Mouse (Mus musculus) neural tube, embryonic 12.5 days (tissue): ENCODE results near the gene Fgfr2. TPM values are rescaled to one million over a fixed set of nuclear protein-coding genes. Genes with fewer than 3 reads are reported as not detected.

Experiments used
- ATAC-seq: fragments of 200-750 bp; cut with Nextera tagmentation; 2 replicates; pipeline ENCODE4 v1.8.0; 2017; ENCODE audit warnings: low read depth, mild to moderate bottlenecking, moderate TSS enrichment, moderate library complexity; ENCODE audit not compliant: low FRiP score
- H3K27ac ChIP-seq: fragments of 300-500 bp; sonication (generic); 2 replicates; pipeline ENCODE4 v1.5.1; 2016
- H3K27me3 ChIP-seq: fragments of 300-500 bp; sonication (generic); replicated peaks from 2 replicates; pipeline ENCODE4 v1.6.1; 2016; ENCODE audit warnings: mild to moderate bottlenecking
- H3K36me3 ChIP-seq: fragments of 300-500 bp; sonication (generic); 2 replicates; pipeline ENCODE4 v1.6.1; 2016; ENCODE audit warnings: mild to moderate bottlenecking
- H3K4me1 ChIP-seq: fragments of 300-500 bp; sonication (generic); 2 replicates; pipeline ENCODE4 v1.6.1; 2016
- H3K4me2 ChIP-seq: fragments of 300-500 bp; sonication (generic); replicated peaks from 2 replicates; pipeline ENCODE4 v1.6.1; 2016; ENCODE audit warnings: mild to moderate bottlenecking
- H3K4me3 ChIP-seq: fragments of 300-500 bp; sonication (generic); 2 replicates; pipeline ENCODE4 v1.5.1; 2016
- H3K9ac ChIP-seq: fragments of 300-500 bp; sonication (generic); 2 replicates; pipeline ENCODE4 v1.6.1; 2016; ENCODE audit warnings: mild to moderate bottlenecking
- H3K9me3 ChIP-seq: fragments of 300-500 bp; sonication (generic); 2 replicates; pipeline ENCODE4 v1.6.1; 2016; ENCODE audit warnings: mild to moderate bottlenecking
- WGBS: fragments of 180-500 bp; shearing (Covaris S2); methylation state at CpG from one replicate; pipeline ENCODE4 v1.1.7; 2016; 5-methylcytosine and 5-hydroxymethylcytosine counted together
- polyA plus RNA-seq: library from polyadenylated mRNA; unstranded; fragments of >200 nt; fragmentation: Nextera tagmentation; extraction: Ambion mirVana; gene quantifications from 2 replicates; pipeline ENCODE4 v1.2.1, GENCODE M21; 2016

Gene Fgfr2
- polyA plus RNA-seq, 1 experiment from 2014 or later, result 65.0 TPM

DNA sequence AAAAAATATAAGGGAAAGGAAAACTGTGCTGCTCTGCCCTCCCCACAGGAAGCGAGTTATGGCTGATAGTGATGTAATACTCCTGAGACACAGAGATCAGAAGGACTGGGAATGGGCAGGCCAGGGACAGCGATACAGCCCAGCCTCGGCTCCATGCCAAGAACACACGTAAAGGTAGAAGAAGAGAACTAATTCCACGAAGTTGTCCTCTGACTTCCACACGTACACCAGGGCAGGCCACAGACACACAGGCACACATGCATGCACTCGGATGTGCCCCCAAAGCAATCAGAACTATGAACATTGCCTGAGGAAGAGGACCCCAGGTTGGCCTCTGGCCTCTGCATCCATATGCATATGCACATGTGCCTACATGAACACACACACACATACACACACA is 318.7 kb downstream of the Fgfr2 start:
- Histone ChIP-seq H3K4me2 (no peak overlapping the region), H3K4me1 (peaks cover 43% of the 10 kb centered on the region), H3K9me3 (no peaks in the 10 kb centered on the region), H3K36me3 (no peaks in the 10 kb centered on the region), H3K9ac (no peak overlapping the region), H3K27me3 (no peaks in the 10 kb centered on the region), H3K27ac (no peak overlapping the region), H3K4me3 (no peak overlapping the region)
- WGBS, result 90% methylated on average over 7 of the region's 7 CpGs
- no peak for ATAC-seq

DNA sequence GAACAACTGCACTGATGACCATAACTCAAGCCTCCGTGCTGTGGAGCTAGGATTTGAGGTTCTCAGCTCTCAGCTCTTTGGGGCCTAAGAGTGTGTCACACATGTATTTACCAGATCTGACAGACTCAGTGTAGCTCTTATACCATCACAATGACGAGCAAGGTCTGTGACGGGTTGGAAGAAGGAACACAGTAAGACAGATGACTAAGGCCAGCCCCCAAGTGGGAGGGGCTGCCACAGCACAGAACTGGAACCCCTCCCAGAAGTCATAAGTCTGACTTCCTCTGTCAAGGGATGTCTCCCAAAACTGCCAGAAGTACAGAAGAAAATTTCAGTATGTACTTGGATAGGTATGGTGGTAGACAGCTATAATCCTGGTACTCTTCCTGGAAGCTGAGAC is 319.2 kb downstream of the Fgfr2 start:
- no peaks in the 10 kb centered on the region for H3K27me3 ChIP-seq
- 75% methylated on average over 3 of the region's 3 CpGs for WGBS
- H3K4me1 ChIP-seq, result peaks cover 38% of the 10 kb centered on the region
- no peak overlapping the region for H3K4me2 ChIP-seq
- no peak overlapping the region for H3K4me3 ChIP-seq
- no peaks in the 10 kb centered on the region for H3K36me3 ChIP-seq
- no peak overlapping the region for H3K9ac ChIP-seq
- ATAC-seq, result no peak
- no peak overlapping the region for H3K27ac ChIP-seq
- H3K9me3 ChIP-seq, result no peaks in the 10 kb centered on the region

DNA sequence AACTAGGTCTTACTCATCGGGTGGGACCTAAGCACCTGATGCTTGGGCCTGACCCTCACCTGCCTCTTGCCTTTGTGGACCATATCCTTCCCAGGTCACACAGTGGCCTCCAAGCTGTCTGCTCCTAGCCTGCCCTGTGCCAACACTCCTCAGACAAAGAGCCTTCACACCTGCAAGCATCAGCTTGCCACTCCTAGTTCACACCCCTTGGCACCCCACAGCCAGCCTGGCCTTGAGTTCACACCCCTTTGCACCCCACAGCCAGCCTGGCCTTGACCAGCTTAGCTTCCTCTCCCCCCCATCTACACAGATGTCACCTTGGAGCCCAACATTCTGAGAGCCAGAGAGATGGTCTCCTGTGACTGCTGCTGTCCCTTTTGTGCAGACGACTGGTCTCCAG is 319.8 kb downstream of the Fgfr2 start:
- ATAC-seq, result no peak
- Histone ChIP-seq H3K9ac (no peak overlapping the region), H3K27ac (no peak overlapping the region), H3K27me3 (no peaks in the 10 kb centered on the region), H3K4me3 (no peak overlapping the region), H3K4me2 (no peak overlapping the region), H3K9me3 (no peaks in the 10 kb centered on the region), H3K36me3 (no peaks in the 10 kb centered on the region; the same call in 1 of the 2 replicates), H3K4me1 (peaks cover 32% of the 10 kb centered on the region)
- 89% methylated on average over 2 of the region's 2 CpGs for WGBS

DNA sequence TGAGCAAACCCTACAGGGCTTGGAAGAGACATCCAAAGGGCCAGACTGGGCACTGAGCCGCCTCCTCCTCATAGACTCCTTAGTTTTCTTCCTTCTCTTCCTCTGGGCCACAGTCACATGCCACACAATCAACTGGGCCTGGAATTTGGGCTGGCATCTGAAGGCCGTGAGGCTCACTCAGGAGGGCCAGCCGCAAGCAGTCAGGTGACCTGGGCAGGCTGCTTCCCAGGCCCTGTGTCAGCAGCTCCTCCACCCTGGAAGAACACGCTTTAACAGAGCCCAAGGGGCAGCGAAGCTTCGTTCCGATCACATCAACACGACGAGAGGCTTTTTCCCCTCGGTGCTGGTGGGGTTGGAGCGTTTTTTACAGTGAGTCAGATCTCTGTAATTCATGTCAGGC is 320.5 kb downstream of the Fgfr2 start:
- Histone ChIP-seq H3K27ac (no peak overlapping the region), H3K4me2 (no peak overlapping the region), H3K9ac (no peak overlapping the region), H3K36me3 (no peaks in the 10 kb centered on the region; the same call in 1 of the 2 replicates), H3K9me3 (no peaks in the 10 kb centered on the region), H3K4me3 (no peak overlapping the region), H3K4me1 (peaks cover 25% of the 10 kb centered on the region), H3K27me3 (no peaks in the 10 kb centered on the region)
- no peak for ATAC-seq
- WGBS, result 87% methylated on average over 11 of the region's 11 CpGs

DNA sequence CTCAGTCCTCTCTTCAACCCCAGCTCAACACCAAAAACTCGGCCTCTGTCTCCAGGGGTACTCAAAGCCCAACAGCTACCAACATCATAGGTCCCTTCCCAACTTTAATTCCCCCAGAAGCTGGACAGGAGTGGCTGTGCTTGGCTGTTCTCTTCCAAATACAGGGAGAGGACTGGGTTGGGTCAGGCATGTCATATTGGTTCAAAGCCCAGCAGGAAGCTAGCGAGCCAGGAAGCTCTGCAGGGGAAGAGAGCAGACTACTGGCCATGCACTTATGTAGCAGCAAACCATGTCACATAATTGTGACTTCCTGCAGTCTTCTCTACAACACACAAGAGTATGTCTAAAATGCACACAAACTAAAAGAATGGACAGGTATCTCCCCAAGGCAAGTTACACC is 321.1 kb downstream of the Fgfr2 start:
- Histone ChIP-seq H3K9ac (no peak overlapping the region), H3K36me3 (no peaks in the 10 kb centered on the region; the same call in 1 of the 2 replicates), H3K27ac (no peak overlapping the region), H3K27me3 (no peaks in the 10 kb centered on the region), H3K4me3 (no peak overlapping the region), H3K4me1 (peaks cover 19% of the 10 kb centered on the region), H3K4me2 (no peak overlapping the region), H3K9me3 (no peaks in the 10 kb centered on the region)
- whole genome bisulfite sequencing, result 78% methylated on average over 2 of the region's 2 CpGs
- ATAC-seq, result no peak

DNA sequence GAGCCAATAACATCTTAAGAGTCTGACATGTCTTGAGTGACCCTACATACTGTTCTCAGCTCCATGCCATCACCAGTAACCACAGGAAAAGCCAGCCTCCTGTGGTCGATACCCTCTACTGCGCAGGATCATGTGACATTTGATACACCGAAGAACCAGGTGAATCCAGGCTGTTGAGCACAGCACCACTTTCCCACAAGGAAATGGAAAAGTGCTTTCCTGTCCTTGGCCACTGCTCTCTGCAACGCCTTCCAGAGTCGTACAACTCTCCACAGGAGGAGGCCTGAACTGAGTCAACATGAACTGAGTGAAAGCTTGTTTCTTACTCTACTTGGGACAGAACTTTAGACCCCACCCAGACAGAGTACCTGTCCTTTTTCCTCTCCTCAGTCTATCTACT is 321.6 kb downstream of the Fgfr2 start:
- Histone ChIP-seq H3K36me3 (no peaks in the 10 kb centered on the region; the same call in 1 of the 2 replicates), H3K9ac (no peak overlapping the region), H3K4me2 (no peak overlapping the region), H3K4me1 (peaks cover 14% of the 10 kb centered on the region), H3K4me3 (no peak overlapping the region), H3K27ac (no peak overlapping the region), H3K9me3 (no peaks in the 10 kb centered on the region), H3K27me3 (no peaks in the 10 kb centered on the region)
- 88% methylated on average over 5 of the region's 5 CpGs for WGBS
- no peak for ATAC-seq

DNA sequence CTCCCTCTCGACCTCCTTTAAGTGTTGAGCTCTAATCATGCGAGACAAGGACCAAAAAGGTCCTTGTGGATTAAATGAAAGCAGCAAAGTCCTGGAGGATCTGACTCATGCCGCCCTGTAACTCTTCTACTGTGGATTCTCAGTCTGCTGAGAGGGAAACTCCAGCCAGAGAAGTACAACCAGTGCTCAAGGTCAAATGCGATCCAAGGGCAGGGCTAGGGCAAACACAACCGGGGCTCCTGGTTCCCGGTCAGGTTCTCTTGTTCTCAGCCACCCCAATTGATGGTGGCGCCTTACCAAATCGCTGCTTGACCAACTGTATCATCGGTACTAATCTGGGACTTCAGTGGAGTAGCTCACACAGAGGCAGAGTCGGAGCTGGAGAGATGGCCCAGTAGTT is 322.3 kb downstream of the Fgfr2 start:
- WGBS, result 90% methylated on average over 10 of the region's 10 CpGs
- no peak overlapping the region for H3K4me3 ChIP-seq
- no peak overlapping the region for H3K27ac ChIP-seq
- H3K27me3 ChIP-seq, result no peaks in the 10 kb centered on the region
- H3K9me3 ChIP-seq, result no peaks in the 10 kb centered on the region
- H3K4me2 ChIP-seq, result no peak overlapping the region
- no peaks in the 10 kb centered on the region; the same call in 1 of the 2 replicates for H3K36me3 ChIP-seq
- no peak overlapping the region for H3K9ac ChIP-seq
- no peak for ATAC-seq
- H3K4me1 ChIP-seq, result peaks cover 7% of the 10 kb centered on the region

DNA sequence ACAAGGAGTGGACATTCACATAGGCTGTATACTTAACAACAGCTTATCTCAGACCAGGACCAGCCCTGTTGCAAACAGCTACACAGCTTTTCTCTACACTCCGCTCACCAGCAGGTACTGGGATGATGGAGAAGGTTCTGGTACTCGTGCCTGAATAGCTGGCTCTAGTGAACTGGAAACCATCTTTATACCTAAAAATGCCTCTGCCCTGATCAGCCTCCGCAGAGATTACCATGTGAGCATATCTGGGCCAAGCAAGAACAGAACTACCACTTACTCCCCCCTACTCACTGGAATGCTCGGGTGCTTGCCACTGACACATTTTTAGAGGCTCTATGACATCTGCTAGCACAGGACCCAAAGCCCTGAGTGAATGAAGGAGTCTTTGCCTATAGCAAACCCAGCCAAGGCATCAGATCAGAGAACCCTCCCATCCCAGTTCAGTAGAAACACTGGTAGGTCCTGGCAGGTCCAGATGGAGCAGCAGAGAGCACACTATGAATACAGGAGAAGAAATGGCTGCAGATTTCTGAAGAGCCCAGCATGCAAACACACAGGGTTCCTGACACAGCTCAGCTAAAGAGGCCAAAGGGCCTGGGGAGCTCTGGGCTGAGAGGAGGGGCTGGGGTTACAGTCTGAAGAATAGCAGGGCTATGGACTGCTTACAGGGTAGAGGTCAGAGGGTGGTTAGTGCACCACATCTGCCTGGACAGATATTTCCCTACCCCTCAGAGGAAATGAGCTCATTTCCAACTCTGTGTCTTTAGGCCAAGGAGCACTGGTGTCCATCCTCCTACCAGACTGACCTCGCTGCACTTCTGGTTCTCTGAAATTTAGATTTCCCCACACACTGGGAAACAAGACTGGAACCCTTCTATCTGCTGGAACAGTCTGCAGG is 323.8 kb downstream of the Fgfr2 start:
- Histone ChIP-seq H3K4me1 (0 out of 2 replicates have a peak, but pooled peaks cover 4% of the 10 kb centered on the region), H3K4me3 (no peak overlapping the region), H3K9ac (no peak overlapping the region), H3K36me3 (no peaks in the 10 kb centered on the region; the same call in 1 of the 2 replicates), H3K4me2 (no peak overlapping the region), H3K27ac (no peak overlapping the region), H3K27me3 (no peaks in the 10 kb centered on the region), H3K9me3 (no peaks in the 10 kb centered on the region)
- no peak for ATAC-seq
- WGBS, result 84% methylated on average over 5 of the region's 5 CpGs

DNA sequence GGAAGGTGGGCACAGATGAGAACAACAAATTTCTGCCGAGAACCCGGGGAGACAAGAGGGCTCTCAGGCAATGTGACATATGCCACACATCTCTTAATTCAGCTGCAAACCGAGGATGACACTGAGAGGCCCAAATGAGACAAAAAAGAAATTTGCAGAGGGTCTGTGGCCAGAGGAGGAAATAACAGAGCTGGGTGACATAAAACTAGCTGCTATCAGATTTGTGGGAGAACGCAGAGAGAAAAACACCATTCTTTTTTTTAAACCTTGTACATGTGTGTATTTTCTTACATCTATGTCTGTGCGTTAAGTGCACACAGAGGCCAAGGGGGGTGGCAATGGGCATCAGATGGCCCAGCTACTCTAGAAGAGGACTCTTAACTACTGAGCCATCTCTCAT is 328.0 kb downstream of the Fgfr2 start:
- WGBS, result 93% methylated on average over 5 of the region's 5 CpGs
- Histone ChIP-seq H3K9ac (no peak overlapping the region), H3K4me2 (no peak overlapping the region), H3K4me1 (peaks cover 6% of the 10 kb centered on the region; the same call in 1 of the 2 replicates), H3K4me3 (no peak overlapping the region), H3K36me3 (no peaks in the 10 kb centered on the region; the same call in 1 of the 2 replicates), H3K27ac (no peak overlapping the region), H3K27me3 (no peaks in the 10 kb centered on the region), H3K9me3 (no peaks in the 10 kb centered on the region)
- no peak for ATAC-seq

DNA sequence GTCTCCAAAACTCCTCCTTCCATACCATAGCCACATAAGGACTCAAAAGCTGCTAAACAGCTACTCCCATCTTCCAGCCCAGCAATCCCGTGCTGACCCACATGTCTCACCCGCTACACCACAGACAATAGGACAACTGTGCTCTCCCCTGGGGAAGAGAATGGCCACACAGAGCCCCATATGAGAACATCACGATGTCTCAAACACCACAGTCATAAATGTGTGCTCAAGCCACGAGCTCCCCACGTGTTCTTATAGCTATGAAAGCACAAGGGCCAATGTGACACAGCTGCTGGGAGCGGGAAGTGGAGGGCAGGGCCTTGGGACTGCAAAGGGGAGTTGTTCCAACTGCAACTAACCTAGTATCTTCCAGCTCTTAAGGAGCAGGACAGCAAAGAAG is 329.7 kb downstream of the Fgfr2 start:
- no peaks in the 10 kb centered on the region for H3K9me3 ChIP-seq
- no peak overlapping the region for H3K4me3 ChIP-seq
- no peaks in the 10 kb centered on the region for H3K27me3 ChIP-seq
- H3K4me2 ChIP-seq, result no peak overlapping the region
- 51% methylated on average over 6 of the region's 6 CpGs for WGBS
- no peaks in the 10 kb centered on the region for H3K36me3 ChIP-seq
- H3K27ac ChIP-seq, result no peak overlapping the region
- ATAC-seq, result no peak
- peaks cover 6% of the 10 kb centered on the region; the same call in 1 of the 2 replicates for H3K4me1 ChIP-seq
- no peak overlapping the region for H3K9ac ChIP-seq

DNA sequence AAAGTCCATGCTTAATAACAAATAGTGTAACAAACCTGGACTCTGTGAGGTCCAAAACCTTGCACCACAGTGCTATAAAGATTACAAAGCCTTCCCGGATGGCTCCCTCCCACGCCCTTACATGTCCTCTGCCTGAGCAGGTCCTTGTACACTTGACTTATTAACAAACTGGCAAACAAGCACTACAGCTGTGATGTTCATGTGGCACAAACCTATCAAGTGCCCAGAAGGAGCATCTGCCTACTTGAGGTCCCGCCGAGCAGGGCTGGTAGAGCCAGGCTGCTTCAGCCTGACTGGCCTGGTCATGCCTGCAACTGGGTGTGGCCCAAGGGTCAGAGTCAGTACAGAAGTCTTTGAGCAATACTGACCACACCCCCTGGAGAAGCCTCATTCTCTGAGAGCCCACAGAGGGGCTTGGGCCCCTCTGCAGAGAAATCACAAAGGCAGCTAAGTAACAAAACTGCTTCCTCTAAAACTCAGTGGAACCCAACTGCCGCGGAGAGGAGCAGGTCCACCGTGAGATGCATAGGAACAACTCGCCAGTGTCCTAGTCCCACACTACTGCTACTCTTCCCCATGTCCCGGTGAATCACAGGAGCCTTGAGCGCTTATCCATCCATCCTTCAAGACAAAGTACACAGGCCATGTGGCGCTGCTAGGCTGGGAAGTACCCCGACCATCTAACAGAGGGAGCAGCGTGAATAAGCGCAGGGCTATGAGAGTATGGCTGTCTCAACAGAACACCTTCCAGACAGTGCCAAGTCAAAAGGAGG is 332.5 kb downstream of the Fgfr2 start:
- H3K27me3 ChIP-seq, result no peaks in the 10 kb centered on the region
- no peak overlapping the region for H3K9ac ChIP-seq
- no peak for ATAC-seq
- WGBS, result 83% methylated on average over 14 of the region's 14 CpGs
- H3K36me3 ChIP-seq, result no peaks in the 10 kb centered on the region
- H3K4me2 ChIP-seq, result no peak overlapping the region
- H3K4me3 ChIP-seq, result no peak overlapping the region
- no peak overlapping the region for H3K27ac ChIP-seq
- H3K4me1 ChIP-seq, result peaks cover 18% of the 10 kb centered on the region
- H3K9me3 ChIP-seq, result no peaks in the 10 kb centered on the region

DNA sequence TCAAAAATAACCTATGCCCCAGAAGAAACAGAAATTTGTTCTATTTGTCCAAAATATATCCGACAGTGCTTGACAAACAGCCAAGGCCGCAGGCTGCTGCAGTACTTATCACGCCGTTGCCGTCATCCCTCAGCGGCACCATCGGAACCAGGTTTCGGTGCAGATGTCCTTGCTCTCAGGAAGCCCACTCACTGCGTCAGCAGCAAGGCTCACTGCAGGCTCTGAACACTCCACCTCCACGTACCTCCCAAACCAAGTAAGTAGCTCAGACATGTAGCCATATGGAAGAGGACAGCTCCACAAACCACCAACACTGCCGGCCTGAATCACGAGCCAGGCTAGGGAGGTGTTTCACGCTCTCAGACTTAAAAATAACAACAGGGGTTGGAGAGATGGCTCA is 334.3 kb downstream of the Fgfr2 start:
- H3K4me2 ChIP-seq, result no peak overlapping the region
- WGBS, result 96% methylated on average over 13 of the region's 13 CpGs
- ATAC-seq, result no peak
- no peaks in the 10 kb centered on the region for H3K27me3 ChIP-seq
- no peaks in the 10 kb centered on the region for H3K36me3 ChIP-seq
- H3K9me3 ChIP-seq, result no peaks in the 10 kb centered on the region
- H3K9ac ChIP-seq, result no peak overlapping the region
- no peak overlapping the region for H3K27ac ChIP-seq
- H3K4me1 ChIP-seq, result peaks cover 18% of the 10 kb centered on the region
- no peak overlapping the region for H3K4me3 ChIP-seq
